Mouse (Mus musculus) mammary gland, adult 2 months (tissue): ENCODE measurements around the gene Polq. TPM values are rescaled to one million over a fixed set of nuclear protein-coding genes. Genes with fewer than 3 reads are reported as not detected.

Experiments
- polyA plus RNA-seq: library from polyadenylated mRNA; depleted of rRNA; stranded (reverse); fragments of >200 nt; gene quantifications from 2 replicates; pipeline ENCODE4 v1.2.3, GENCODE M21; 2012; ENCODE audit warnings: low replicate concordance; rRNA removed

Gene Polq
- 0.17 and 0.34 TPM in 2 replicates for polyA plus RNA-seq

GRCm38 (mm10) chr16:37011061-37011921 lies at the start of gene Polq:
Gene Polq, plus strand, starts transcription at chr16:37011786.

GRCm38 (mm10) chr16:36989999-36990625 lies 21.5 kb upstream of the Polq start, which contains the start of gene Fbxo40:
Gene Fbxo40, minus strand, starts transcription at chr16:36990467.

Other genes with a start within 250 kb of the Polq start
- 1.1 and 3.7 TPM in 2 replicates for gene Slc15a2, start 226.8 kb upstream of the Polq start, polyA plus RNA-seq
- gene Iqcb1, start 183.4 kb upstream of the Polq start, polyA plus RNA-seq = 1.6 and 2.3 TPM in 2 replicates
- gene Eaf2, start 136.8 kb upstream of the Polq start, polyA plus RNA-seq = 0.43 and 1.0 TPM in 2 replicates
- gene Golgb1, start 136.6 kb upstream of the Polq start, polyA plus RNA-seq = 50.0 and 67.0 TPM in 2 replicates
- 30.6 and 44.4 TPM in 2 replicates for gene Hcls1, start 76.8 kb upstream of the Polq start, polyA plus RNA-seq
- 0.06 and 20.0 TPM in 2 replicates for gene Fbxo40, start 21.3 kb upstream of the Polq start, polyA plus RNA-seq